Mouse (Mus musculus): ENCODE measurements around the gene Gm3127. TPM values are rescaled to one million over a fixed set of nuclear protein-coding genes. Genes with fewer than 3 reads are reported as not detected.

Gene Gm3127
- polyA plus RNA-seq (2017; shearing (Covaris generic)) = 1 to 10 TPM in 1 of 2 experiments, under 1 TPM in 1; 0.23 to 1.1 TPM

GRCm38 (mm10) chr14:4164730-4165129, at the start of gene Gm3127:
TSS of gene Gm3127 (plus strand) at chr14:4165030.

GRCm38 (mm10) chr14:4182491-4183210, 17.8 kb downstream of the Gm3127 start, which contains the start of gene Gm2974:
TSS of gene Gm2974 (plus strand) at chr14:4182576.

Other genes starting within 250 kb of the Gm3127 start
- gene Gm3029, start 233.3 kb upstream of the Gm3127 start, polyA plus RNA-seq (2017; shearing (Covaris generic)) = not detected
- gene Gm3095, start 201.5 kb upstream of the Gm3127 start, polyA plus RNA-seq (2017; shearing (Covaris generic)) = not detected
- not detected for gene Gm3099, start 166.6 kb upstream of the Gm3127 start, polyA plus RNA-seq (2017; shearing (Covaris generic))
- 1 to 10 TPM; 1.4 to 4.9 TPM for gene Gm5796, start 141.1 kb upstream of the Gm3127 start, polyA plus RNA-seq (2017; shearing (Covaris generic))
- gene Gm3115, start 80.9 kb upstream of the Gm3127 start, polyA plus RNA-seq (2017; shearing (Covaris generic)) = under 1 TPM; 0.18 to 0.59 TPM
- 1 to 10 TPM; 1.4 to 2.7 TPM for gene Gm8108, start 54.5 kb upstream of the Gm3127 start, polyA plus RNA-seq (2017; shearing (Covaris generic))
- gene Gm2974, start 17.5 kb downstream of the Gm3127 start, polyA plus RNA-seq (2017; shearing (Covaris generic)) = 1 to 10 TPM; 1.4 to 5.7 TPM
- gene Gm3138, start 84.6 kb downstream of the Gm3127 start, polyA plus RNA-seq (2017; shearing (Covaris generic)) = not detected
- gene Gm3149, start 152.3 kb downstream of the Gm3127 start, polyA plus RNA-seq (2017; shearing (Covaris generic)) = not detected
- 10 to 100 TPM in 1 of 2 experiments, 1 to 10 TPM in 1; 5.2 to 13.2 TPM for gene 2610042L04Rik, start 169.7 kb downstream of the Gm3127 start, polyA plus RNA-seq (2017; shearing (Covaris generic))
- gene Gm3159, start 232.5 kb downstream of the Gm3127 start, polyA plus RNA-seq (2017; shearing (Covaris generic)) = under 1 TPM in 1 of 2 experiments, not detected in 1; 0.19 TPM